Mouse (Mus musculus) C2C12 (cell line): Measurements from ENCODE around the gene Doc2g.
A peak's percentile ranks its signal among the peaks of the same experiment; 100 is the strongest.

Source experiments
- CEBPB ChIP-seq: IDR thresholded peaks from one replicate; pipeline ENCODE4 v1.6.1; 2011; ENCODE audit warnings: low read depth, mild to moderate bottlenecking, control low read depth, moderate library complexity
- CTCF ChIP-seq: IDR thresholded peaks from one replicate; pipeline ENCODE4 v1.5.1; 2011; ENCODE audit not compliant: control insufficient read depth, insufficient read depth, insufficient read length
- MAX ChIP-seq: IDR thresholded peaks from one replicate; pipeline ENCODE4 v1.6.1; 2011; ENCODE audit warnings: mild to moderate bottlenecking, control low read depth
- MYOG ChIP-seq: IDR thresholded peaks from one replicate; pipeline ENCODE4 v1.6.1; 2011; ENCODE audit not compliant: control insufficient read depth, insufficient read length; ENCODE audit errors: extremely low read depth
- USF1 ChIP-seq: IDR thresholded peaks from one replicate; pipeline ENCODE4 v1.6.1; 2011; ENCODE audit warnings: low read depth, mild to moderate bottlenecking, control low read depth, moderate library complexity

GRCm38 (mm10) chr19:4018743-4019583 is 15.8 kb downstream of the Doc2g start:
- TF ChIP-seq CTCF (peak; percentile 56), CEBPB (no peak), MAX (no peak), USF1 (no peak), MYOG (no peak)
